Mouse (Mus musculus) right cerebral cortex, postnatal 36 days (tissue): Measurements from ENCODE around the gene Sfxn5.

Source experiments
- DNase-seq, 2 experiments: peaks; one replicate each; pipeline ENCODE4 v3.0.0; 2022; ENCODE audit warnings: low spot score in 2 of 2, mixed read lengths in 1 of 2

Gene Sfxn5

DNA sequence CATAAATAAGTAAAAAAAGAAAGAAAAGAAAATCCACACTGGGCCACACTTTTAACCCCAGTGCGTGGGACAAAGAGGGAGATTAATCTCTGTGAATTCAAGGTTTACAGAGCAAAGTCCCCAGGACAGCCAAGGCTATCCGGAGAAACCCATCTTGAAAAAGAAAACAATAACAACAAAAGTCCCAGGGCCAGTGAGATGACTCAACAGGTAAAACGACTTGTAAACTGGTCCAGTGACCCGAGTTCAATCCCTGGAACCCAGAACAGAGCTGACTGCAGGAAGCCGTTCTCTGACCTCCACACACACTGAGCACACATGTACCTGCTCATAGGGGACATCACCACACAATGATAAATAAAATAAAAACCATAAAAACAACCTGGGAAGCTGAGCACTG lies 31.2 kb upstream of the Sfxn5 start:
- DNase-seq = no peak

GRCm38 (mm10) chr6:85363906-85364260 lies 30.7 kb upstream of the Sfxn5 start:
- no peak for DNase-seq

DNA sequence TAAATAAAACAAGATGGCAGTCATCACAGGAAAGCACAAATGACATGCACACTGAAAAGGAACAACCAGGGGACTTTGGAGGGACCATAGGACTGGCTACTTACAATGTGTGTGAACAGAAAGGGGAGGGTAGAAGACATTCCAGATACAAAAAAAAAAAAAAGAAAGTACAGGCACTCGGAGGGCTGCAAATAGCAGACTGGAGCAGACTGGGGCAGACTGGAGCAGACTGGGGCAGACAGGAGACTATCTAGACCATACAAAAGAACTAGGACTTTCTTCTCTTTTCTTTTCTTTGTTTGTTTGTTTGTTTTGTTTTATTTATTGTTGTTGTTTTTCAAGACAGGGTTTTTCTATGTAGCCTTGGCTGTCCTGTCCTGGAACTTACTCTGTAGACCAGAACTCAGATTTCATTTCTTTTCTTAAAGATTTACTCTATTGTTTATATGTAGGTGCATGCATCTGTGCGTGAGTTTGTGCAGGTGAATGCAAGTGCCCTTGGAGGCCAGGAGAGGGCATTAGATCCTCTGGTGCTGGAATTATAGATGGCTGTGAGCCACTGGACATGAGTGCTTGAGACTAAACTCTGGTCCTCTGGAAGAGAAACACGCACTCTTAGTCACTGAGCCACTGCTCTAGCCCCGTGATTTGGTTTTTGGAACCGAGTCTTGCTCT lies 30.1 kb upstream of the Sfxn5 start:
- DNase-seq = no peak

DNA sequence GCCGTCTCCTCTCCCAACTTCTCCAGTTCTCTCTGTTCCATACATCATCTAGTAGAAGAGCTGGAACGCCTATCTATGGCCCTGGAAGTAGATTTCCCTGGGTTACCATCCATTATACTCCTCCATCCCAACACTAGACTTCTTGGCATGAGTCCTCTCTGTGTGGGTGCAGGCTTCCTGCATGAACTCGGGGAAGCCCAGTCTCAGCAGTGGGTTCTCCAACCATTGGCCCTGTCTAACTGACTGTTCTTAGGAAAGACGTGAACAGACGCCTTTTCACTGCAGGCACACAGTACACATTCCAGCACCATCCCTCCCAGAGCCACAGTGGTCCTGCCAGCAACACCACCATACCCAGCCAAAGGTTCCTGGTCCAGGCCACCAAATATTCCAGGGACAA lies 29.4 kb upstream of the Sfxn5 start:
- DNase-seq = no peak

DNA sequence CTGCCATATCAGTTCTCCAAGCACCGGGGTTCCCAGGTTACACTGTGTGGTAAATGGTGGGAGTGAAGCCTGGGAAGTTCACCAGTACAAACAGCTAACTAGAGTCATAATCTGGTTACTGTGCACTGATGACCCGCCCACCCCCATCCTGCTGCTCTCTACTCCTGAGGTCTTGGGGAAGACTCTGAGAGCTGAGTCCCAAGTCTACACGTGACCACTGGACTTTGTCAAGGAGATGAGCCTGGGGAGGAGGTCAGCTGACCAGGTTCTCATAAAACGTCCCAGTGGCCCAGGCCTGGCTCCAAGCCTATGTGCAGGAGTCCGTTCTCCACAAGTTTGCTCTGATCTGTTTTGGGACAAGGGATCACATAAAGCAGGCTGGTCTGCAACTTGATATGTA lies 27.1 kb upstream of the Sfxn5 start:
- DNase-seq = no peak

GRCm38 (mm10) chr6:85358877-85359276 lies 25.7 kb upstream of the Sfxn5 start:
- no peak for DNase-seq

- no peak for DNase-seq
Measured at GRCm38 (mm10) chr6:85356682-85357465, 23.7 kb upstream of the Sfxn5 start.

DNA sequence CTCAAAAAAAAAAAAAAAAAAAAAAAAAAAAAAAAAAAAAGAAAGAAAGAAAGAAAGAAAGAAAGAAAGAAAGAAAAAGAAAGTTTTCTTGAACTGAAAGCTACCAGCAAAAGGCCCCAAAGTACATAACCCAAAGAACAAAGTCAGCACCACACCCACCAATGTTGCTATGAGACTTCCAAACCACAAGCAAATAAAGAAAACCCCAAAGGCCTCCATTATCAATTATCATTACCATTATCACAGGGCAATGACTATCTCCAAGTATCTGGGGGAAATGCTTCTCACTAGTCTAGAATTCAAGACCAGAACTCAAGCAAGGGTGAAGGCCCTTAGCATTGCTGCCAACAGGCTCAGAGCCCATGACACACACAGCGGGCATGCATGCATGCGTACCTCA lies 22.5 kb upstream of the Sfxn5 start:
- no peak for DNase-seq

- DNase-seq = no peak
Measured at GRCm38 (mm10) chr6:85354709-85355108, 21.5 kb upstream of the Sfxn5 start.

GRCm38 (mm10) chr6:85353706-85354105 lies 20.5 kb upstream of the Sfxn5 start:
- no peak for DNase-seq

DNA sequence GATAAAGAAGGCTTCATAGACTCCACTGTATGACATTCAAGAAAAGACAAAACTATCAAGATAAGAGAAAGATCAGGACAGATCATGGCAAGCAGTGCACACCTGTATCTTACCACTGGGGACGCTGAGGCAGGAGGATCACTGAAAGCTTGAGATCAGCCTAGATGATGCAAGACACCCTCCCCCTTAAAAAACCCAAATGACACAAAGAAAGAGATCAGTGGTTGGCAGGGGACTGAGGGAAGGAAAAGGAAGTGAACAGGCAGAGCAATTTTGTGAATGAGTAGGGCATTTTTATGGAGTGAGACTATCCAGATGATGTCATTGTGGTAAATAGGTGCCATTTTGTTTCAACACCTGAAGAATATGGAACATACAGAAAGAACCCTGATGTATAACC lies 16.9 kb upstream of the Sfxn5 start:
- DNase-seq = no peak

DNA sequence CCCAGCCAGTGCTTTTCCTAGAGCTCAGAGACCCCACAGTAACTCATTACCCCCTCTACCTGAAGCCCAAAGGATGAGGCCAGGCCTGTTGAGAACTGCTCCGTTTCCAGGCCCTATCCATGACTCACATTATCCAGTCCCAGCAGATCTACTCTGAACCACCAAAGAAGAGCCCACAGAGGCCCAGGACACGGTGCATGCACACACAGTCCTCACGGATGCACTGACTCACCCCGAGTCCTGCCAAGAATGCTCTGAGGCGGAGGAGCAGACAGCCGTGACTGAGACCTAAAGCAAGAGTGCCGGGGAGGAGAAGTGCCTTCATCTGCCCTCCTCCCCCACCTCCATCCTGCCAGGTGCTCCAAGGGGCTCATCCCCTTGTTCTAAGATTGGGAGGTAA lies 16.0 kb upstream of the Sfxn5 start:
- DNase-seq = peak; percentile 50 to 58

DNA sequence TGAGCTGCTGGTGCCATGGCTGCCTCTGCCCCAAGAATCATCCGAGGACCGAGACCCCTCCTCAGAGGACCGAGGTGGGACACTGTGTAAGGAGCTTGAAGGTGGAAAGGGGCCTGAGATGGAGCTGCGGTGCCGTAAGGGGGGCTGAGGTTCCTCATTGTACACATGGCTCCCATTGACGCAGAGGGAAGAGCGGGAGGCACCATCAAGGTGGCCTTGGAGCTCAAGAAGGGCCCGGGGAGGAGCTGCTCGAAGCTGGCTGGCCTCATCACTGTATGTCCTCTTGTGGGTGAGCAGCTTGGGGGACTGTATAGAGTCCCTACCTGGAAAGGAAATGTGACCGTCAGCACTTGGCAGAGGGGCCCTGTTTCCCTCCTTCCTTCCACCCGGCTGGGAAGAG lies 14.9 kb upstream of the Sfxn5 start:
- DNase-seq = no peak

GRCm38 (mm10) chr6:85346028-85346634 lies 12.9 kb upstream of the Sfxn5 start:
- peak; percentile 78 to 81 for DNase-seq

DNA sequence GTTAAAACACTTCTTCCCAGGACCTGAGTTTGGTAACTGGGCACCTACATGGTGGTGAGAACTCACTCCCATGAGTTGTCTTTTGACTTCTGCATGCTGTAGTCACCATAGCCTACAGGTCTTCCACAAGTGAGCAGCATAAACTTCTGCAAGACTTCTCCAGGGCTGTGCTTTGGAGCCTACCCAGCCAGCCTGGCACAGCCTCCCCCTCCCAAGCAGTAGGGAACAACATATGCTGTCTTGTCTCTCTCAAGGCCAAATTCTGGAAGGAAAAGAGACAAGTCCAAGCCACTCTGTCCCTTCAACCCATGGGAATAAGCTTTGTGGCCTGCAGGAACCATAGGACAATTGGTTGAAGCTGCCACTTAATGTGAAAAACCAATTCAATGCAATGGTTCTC lies 11.7 kb upstream of the Sfxn5 start:
- DNase-seq = no peak

- DNase-seq = no peak
Measured at GRCm38 (mm10) chr6:85343027-85343426, 9.8 kb upstream of the Sfxn5 start.

- no peak for DNase-seq
Measured at GRCm38 (mm10) chr6:85341814-85342501, 8.7 kb upstream of the Sfxn5 start.

DNA sequence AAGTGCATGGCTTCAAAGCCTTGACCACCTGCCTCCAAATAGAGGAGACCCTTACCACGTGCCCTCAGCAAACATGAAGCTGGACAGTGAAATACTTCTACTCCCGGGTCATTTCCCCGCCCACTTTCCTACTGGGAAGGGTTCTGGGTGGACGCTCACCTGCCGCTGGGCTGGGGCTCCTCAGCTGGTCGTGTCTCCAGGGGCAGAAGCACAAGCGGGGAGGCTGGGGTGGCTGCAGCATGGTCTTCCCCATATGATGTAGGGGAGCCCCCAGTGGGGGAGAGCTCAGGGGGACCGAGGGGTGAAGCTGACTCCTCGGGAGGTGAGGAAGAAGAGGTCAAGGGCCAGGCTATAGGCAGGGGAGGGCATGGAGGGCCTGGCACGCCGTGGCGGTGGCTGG lies 7.0 kb upstream of the Sfxn5 start:
- DNase-seq = no peak

GRCm38 (mm10) chr6:85339273-85339901 lies 6.2 kb upstream of the Sfxn5 start:
- no peak for DNase-seq

- DNase-seq = peak; percentile 56 to 63
Measured at GRCm38 (mm10) chr6:85336944-85337343, 3.7 kb upstream of the Sfxn5 start.

- no peak for DNase-seq
Measured at GRCm38 (mm10) chr6:85335352-85335751, 2.1 kb upstream of the Sfxn5 start.

- no peak for DNase-seq
Measured at GRCm38 (mm10) chr6:85334851-85335250, 1.6 kb upstream of the Sfxn5 start.
